Mouse (Mus musculus) midbrain, embryonic 16.5 days (tissue): ENCODE measurements around the gene D430041D05Rik. TPM values are rescaled to one million over a fixed set of nuclear protein-coding genes. Genes with fewer than 3 reads are reported as not detected.
"Not testable (repeated sequence)": the region's sequence is repeated elsewhere in the genome, so short reads cannot be mapped to it uniquely, and the experiment has no call there.

Experiments used
- ATAC-seq: fragments of 200-750 bp; cut with Nextera tagmentation; 2 replicates; pipeline ENCODE4 v1.8.0; 2017; ENCODE audit warnings: moderate TSS enrichment
- H3K27ac ChIP-seq: fragments of 300-500 bp; sonication (generic); 2 replicates; pipeline ENCODE4 v1.5.1; 2014; ENCODE audit warnings: mild to moderate bottlenecking, low read length, mixed read lengths
- H3K27me3 ChIP-seq: fragments of 300-500 bp; sonication (generic); 2 replicates; pipeline ENCODE4 v1.6.1; 2014; ENCODE audit warnings: low read depth, low read length, mixed read lengths; ENCODE audit not compliant: control insufficient read depth, insufficient read depth
- H3K36me3 ChIP-seq: fragments of 300-500 bp; sonication (generic); 2 replicates; pipeline ENCODE4 v1.6.1; 2014; ENCODE audit warnings: mild to moderate bottlenecking, low read length, moderate library complexity, mixed read lengths; ENCODE audit not compliant: control insufficient read depth, insufficient read depth
- H3K4me1 ChIP-seq: fragments of 300-500 bp; sonication (generic); 2 replicates; pipeline ENCODE4 v1.6.1; 2014; ENCODE audit warnings: mild to moderate bottlenecking, low read length, mixed read lengths; ENCODE audit not compliant: control insufficient read depth, insufficient read depth
- H3K4me2 ChIP-seq: fragments of 300-500 bp; sonication (generic); 2 replicates; pipeline ENCODE4 v1.6.1; 2014; ENCODE audit warnings: mild to moderate bottlenecking, low read length, mixed read lengths
- H3K4me3 ChIP-seq: fragments of 300-500 bp; sonication (generic); 2 replicates; pipeline ENCODE4 v1.5.1; 2014; ENCODE audit warnings: low read depth, mild to moderate bottlenecking, low read length, moderate library complexity, mixed read lengths
- H3K9ac ChIP-seq: fragments of 300-500 bp; sonication (generic); 2 replicates; pipeline ENCODE4 v1.6.1; 2014; ENCODE audit warnings: low read depth, low read length, mixed read lengths
- H3K9me3 ChIP-seq: fragments of 300-500 bp; sonication (generic); replicated peaks from 2 replicates; pipeline ENCODE4 v1.6.1; 2014; ENCODE audit warnings: mild to moderate bottlenecking, low read length, mixed read lengths; ENCODE audit not compliant: control insufficient read depth, poor library complexity, severe bottlenecking
- WGBS: fragments of 180-500 bp; shearing (Covaris S2); extraction: QIAGEN DNeasy Blood & Tissue Kit; methylation state at CpG from one replicate; pipeline ENCODE4 v1.1.7; 2014; 5-methylcytosine and 5-hydroxymethylcytosine counted together
- polyA plus RNA-seq: library from polyadenylated mRNA; unstranded; fragments of >200 nt; fragmentation: Nextera tagmentation; extraction: Ambion mirVana; gene quantifications from 2 replicates; pipeline ENCODE4 v1.2.1, GENCODE M21; 2015

D430041D05Rik gene
- polyA plus RNA-seq, 1 experiment from 2014 or later: 9.3 TPM

DNA sequence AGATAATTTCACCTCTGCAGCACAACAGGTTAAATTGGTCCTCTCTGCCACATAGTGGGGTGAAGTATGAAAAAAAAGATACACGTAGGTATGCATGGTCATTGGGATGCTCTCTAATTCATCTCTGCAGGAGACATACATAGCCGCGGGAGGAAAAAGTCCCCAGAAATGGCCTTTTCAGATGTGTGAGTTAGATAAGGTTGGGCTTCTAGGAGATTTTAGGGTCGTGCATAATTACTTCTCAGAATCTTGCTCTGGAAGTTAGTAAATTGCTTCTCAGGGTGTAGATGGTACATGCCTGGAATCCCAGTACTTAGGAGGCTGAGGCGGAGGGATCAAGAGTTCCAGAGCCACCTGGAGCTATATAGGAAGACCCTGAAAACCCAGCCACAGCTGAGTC lies 286.7 kb downstream of the D430041D05Rik start:
- Histone ChIP-seq H3K4me3 (no peak overlapping the region), H3K27ac (no peak overlapping the region), H3K4me1 (peaks cover 4% of the 10 kb centered on the region; the same call in 1 of the 2 replicates), H3K9me3 (no peaks in the 10 kb centered on the region), H3K9ac (no peak overlapping the region), H3K4me2 (no peak overlapping the region), H3K36me3 (no peaks in the 10 kb centered on the region), H3K27me3 (peaks cover 7% of the 10 kb centered on the region; the same call in 1 of the 2 replicates)
- ATAC-seq: no peak
- WGBS: 77% methylated on average over 5 of the region's 5 CpGs

DNA sequence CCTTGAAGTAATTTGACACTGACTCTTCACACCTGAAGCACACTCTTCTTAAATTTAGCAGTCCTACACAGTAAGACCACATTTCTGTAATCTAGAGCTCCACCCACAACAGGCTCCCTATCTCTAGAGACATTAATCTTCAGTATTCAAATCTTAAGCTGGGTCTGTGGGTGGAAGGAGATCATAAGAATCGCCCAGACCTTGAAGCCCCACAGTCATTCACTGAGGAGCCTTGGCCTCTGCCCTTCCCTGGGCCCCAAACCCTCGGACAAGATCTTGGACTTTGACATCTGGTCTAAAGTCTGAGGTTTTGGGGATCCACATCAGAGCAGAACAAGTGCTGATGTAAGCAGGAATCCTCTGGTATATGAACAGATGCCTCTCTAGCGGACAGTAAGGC lies 287.3 kb downstream of the D430041D05Rik start:
- Histone ChIP-seq H3K36me3 (no peaks in the 10 kb centered on the region), H3K4me2 (peak overlapping the region; percentile 79), H3K9ac (no peak overlapping the region; the same call in 1 of the 2 replicates), H3K9me3 (no peaks in the 10 kb centered on the region), H3K27me3 (peaks cover 7% of the 10 kb centered on the region; the same call in 1 of the 2 replicates), H3K4me3 (peak overlapping the region; percentile 71), H3K4me1 (peaks cover 4% of the 10 kb centered on the region; the same call in 1 of the 2 replicates), H3K27ac (no peak overlapping the region)
- WGBS: 53% methylated on average over 3 of the region's 3 CpGs
- ATAC-seq: 0 out of 2 replicates have a peak, but pooled peaks have one; percentile 1

DNA sequence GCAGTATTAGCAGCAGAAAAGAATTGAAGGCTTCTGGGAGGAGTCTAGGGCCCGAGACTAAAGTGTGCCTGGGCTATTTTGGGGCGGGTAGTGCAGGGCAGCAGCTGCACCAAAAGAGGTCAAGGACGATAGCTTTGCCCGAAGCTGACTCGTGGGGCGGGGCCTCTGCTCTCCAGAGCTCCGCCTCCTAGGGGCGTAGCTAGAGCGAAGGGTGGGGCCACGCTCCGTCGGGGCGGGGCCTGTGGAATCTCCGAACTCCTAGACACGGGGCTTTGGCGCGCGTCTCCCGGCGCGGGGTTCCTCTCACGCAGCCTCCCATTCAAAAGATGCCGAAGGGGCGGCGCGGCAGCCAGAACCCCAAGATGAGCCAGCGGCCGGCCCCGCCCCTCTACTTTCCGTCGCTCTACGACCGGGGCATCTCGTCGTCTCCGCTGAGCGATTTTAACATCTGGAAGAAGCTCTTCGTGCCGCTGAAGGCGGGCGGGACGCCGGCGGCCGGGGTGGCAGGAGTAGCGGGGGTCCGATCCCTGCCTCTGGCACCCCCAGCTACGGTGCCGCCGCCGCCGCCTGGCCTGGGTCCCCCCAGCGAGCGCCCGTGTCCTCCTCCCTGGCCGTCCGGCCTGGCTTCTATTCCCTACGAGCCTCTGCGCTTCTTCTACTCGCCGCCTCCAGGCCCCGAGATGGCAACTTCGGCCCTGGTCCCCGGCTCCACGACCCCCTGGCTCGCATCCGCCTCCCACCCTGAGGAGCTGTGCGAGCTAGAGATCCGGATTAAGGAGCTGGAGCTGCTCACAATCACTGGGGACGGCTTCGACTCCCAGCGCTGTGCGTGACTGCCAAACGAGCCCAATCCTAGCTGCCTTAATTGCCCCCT lies 288.1 kb downstream of the D430041D05Rik start, which contains the start of gene A930018P22Rik:
TSS of gene A930018P22Rik (plus strand) at position 265 of the 874 bp plus-strand sequence.
- ATAC-seq: peak; percentile 97
- Histone ChIP-seq H3K9ac (peak within 1 kb of the TSS; percentile 76), H3K9me3 (no peaks in the 10 kb centered on the region), H3K4me1 (peaks cover 4% of the 10 kb centered on the region; the same call in 1 of the 2 replicates), H3K4me2 (peak within 1 kb of the TSS; percentile 79), H3K27me3 (peaks cover 7% of the 10 kb centered on the region; the same call in 1 of the 2 replicates), H3K4me3 (peak within 1 kb of the TSS; percentile 71), H3K27ac (peak within 1 kb of the TSS; percentile 62), H3K36me3 (no peaks in the 10 kb centered on the region)
- WGBS: under 1% methylated on average over 69 of the region's 74 CpGs

DNA sequence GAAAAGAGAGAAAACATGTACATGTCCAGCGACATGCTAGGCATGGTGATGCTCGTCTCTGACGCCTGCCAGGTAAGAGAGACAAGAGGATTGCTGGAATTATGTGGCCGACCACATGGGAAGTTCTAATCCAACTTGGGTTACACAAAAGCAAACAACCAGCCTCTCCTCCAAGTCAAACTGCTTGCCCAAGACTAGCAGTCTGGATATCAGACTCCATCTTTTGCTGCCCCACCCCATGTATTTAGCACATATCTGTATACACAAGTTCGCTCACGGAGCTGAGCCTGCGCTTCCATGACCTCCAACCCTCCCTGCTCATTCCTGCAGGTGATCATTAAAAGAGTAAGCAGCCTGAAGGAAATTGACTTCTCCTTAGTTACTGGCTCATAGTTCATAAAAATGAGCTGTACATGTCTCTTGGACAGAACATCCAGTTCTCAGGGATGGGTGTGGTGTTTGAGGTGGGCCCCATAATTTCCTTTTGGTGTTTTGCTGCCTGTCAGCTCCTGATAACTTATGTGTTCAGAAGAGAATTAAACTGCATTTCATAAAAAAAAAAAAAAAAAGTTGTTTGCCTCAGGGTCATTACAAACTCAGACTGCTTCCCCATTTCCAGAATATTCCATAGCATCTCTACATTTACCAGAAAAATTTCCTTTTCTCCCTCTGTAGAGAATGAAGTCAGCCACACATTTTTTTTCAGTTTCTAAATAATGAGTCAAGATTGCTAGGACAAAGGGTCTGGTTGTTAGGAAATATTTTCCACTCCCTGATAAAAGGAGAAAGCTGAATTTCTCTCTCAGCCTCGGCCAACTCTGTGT lies 288.9 kb downstream of the D430041D05Rik start:
- Histone ChIP-seq H3K4me3 (peak overlapping the region; percentile 71), H3K4me2 (peak overlapping the region; percentile 79), H3K27me3 (peaks cover 7% of the 10 kb centered on the region; the same call in 1 of the 2 replicates), H3K4me1 (peaks cover 4% of the 10 kb centered on the region; the same call in 1 of the 2 replicates), H3K36me3 (no peaks in the 10 kb centered on the region), H3K9ac (peak overlapping the region; percentile 76; the same call in 1 of the 2 replicates), H3K9me3 (no peaks in the 10 kb centered on the region), H3K27ac (peak overlapping the region; percentile 62)
- 84% methylated on average over 8 of the region's 8 CpGs for WGBS
- ATAC-seq: no peak

DNA sequence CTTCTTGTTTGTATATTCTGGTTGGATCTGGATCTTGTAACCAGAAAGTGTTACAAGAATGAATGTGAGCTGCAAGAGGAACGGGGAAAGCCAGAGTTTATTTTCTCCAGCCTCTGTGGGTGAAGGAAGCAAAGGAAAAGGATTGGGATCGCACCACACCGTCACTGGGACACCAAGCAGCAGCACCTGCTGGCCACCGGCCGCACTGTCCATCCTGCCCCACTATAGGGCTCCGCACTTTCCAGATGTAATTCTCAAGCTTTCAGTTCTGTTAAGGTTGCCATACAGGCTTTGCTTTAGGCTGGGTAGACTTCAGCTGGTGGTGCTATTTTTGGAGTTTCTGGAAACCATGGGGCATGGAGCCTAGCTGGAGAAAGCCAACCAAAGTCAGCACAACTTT lies 290.5 kb downstream of the D430041D05Rik start:
- 67% methylated on average over 6 of the region's 6 CpGs for WGBS
- Histone ChIP-seq H3K27me3 (peaks cover 7% of the 10 kb centered on the region; the same call in 1 of the 2 replicates), H3K4me2 (no peak overlapping the region), H3K4me1 (peaks cover 4% of the 10 kb centered on the region; the same call in 1 of the 2 replicates), H3K36me3 (no peaks in the 10 kb centered on the region), H3K4me3 (no peak overlapping the region), H3K27ac (no peak overlapping the region), H3K9ac (no peak overlapping the region), H3K9me3 (no peaks in the 10 kb centered on the region)
- ATAC-seq: no peak

DNA sequence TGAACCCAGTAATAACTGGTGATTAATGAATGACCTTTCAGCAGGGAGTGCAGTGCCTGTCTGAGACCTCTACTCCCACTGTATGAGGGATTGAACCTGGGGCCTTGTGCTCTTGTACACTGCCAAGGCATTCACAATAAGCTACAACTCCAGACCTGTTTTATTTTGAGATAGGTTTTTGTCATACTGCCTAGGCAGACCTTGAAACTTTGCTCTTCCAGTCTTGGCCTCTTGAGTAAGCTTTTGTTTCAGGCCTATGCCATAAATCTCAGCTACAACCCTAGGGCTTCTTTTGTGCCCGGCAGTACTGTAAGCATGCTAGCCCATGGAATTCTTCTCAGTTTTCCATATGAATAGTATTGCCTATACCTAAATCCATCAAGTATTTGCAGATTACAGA lies 291.7 kb downstream of the D430041D05Rik start:
- no peak overlapping the region for H3K4me3 ChIP-seq
- peaks cover 4% of the 10 kb centered on the region; the same call in 1 of the 2 replicates for H3K4me1 ChIP-seq
- H3K9me3 ChIP-seq: no peaks in the 10 kb centered on the region
- H3K9ac ChIP-seq: no peak overlapping the region
- ATAC-seq: no peak
- H3K27me3 ChIP-seq: peaks cover 2% of the 10 kb centered on the region; the same call in 1 of the 2 replicates
- no peaks in the 10 kb centered on the region for H3K36me3 ChIP-seq
- H3K4me2 ChIP-seq: no peak overlapping the region
- 77% methylated on average over 1 of the region's 1 CpGs for WGBS
- H3K27ac ChIP-seq: no peak overlapping the region

DNA sequence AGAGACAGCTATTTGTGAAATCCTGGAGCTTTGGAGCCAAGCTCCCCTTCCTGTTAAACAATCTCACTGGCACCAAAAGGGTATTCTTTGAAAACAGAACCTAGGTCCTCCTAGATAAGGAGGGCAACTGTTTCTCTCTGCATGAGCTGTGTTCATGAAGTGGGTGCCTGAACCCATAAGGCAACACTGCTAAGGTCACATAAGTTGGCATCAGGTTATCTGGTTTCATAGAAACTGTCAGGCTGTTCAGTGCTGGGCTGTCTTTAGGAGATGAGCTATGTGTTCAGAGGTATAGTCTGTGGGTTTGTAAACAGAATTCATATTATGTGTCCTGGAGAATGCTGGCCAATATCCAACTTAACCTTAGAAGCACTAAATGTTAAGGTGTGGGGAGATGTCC lies 293.6 kb downstream of the D430041D05Rik start:
- H3K4me3 ChIP-seq, H3K4me2 ChIP-seq, H3K27me3 ChIP-seq, H3K9me3 ChIP-seq, H3K27ac ChIP-seq, H3K9ac ChIP-seq, ATAC-seq, H3K36me3 ChIP-seq, H3K4me1 ChIP-seq: not testable (repeated sequence)

DNA sequence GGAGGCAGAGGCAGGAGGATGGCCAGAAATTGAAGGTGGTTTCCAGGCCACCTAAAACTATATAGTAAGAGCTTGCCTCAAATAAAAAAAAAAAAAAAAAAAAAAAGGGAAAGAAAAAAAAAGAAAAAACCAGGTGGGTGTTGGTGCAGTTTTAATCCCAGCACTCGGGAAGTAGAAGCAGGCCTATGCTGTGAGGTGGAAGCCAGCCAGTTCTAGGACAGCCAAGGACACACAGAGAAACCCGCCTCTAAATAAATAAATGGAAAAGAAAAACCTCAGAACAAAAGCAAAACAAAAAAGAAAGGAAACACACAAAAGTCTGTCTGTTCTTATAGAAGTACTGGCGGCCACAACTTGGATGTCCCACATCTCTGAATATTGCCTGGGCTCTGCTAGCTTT lies 295.9 kb downstream of the D430041D05Rik start:
- H3K9me3 ChIP-seq: no peaks in the 10 kb centered on the region
- H3K9ac ChIP-seq: no peak overlapping the region
- ATAC-seq: no peak
- H3K27me3 ChIP-seq: no peaks in the 10 kb centered on the region
- no peaks in the 10 kb centered on the region for H3K4me1 ChIP-seq
- WGBS: 80% methylated on average over 3 of the region's 3 CpGs
- no peak overlapping the region for H3K27ac ChIP-seq
- H3K4me3 ChIP-seq: no peak overlapping the region
- H3K4me2 ChIP-seq: no peak overlapping the region
- no peaks in the 10 kb centered on the region for H3K36me3 ChIP-seq
